Mouse (Mus musculus): ENCODE results near the gene Wscd1. TPM values are rescaled to one million over a fixed set of nuclear protein-coding genes. Genes with fewer than 3 reads are reported as not detected.

The Wscd1 gene
- polyA plus RNA-seq (2015; fragmentation: Nextera tagmentation; extraction: Ambion mirVana) = 2.9 and 3.0 TPM in 2 replicates

DNA sequence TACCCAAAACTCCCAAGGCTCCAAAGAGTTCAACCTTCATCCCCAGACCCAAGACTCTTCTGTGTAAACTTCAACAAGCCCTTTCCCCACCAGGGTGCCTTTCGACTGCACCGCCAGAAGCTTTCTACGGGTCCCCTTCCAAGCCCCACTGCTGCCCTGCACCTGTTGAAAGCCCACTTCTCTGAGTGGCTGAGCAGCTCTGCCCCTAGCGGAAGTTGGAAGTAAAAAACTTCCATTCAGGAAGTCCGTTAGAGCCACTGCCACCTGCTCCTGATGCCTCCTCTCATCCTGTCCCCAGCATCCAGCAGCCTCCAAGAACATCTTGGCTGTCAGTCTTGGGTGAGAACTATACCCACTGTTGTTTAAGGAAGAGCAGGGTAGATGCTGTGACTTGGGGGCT, at the start of gene Wscd1:
Gene Wscd1 (plus strand): TSS at position 250 of the 400 bp plus-strand sequence.
- no peaks in the 10 kb centered on the region for H3K4me1 ChIP-seq (ENCODE audit: control insufficient read depth, insufficient read depth, low read length)
- H3K4me3 ChIP-seq (ENCODE audit: low read length) = peak within 1 kb of the TSS; percentile 53
- H3K9ac ChIP-seq (ENCODE audit: low read depth, low read length) = peak within 1 kb of the TSS; percentile 57
- H3K36me3 ChIP-seq (ENCODE audit: control insufficient read depth, insufficient read depth, low read length) = no peaks in the 10 kb centered on the region
- no peak within 1 kb of the TSS for H3K27ac ChIP-seq (ENCODE audit: low read length)
- peaks cover 28% of the 10 kb centered on the region for H3K27me3 ChIP-seq (replicated peaks; ENCODE audit: control insufficient read depth, insufficient read depth, low read length)
- no peaks in the 10 kb centered on the region for H3K9me3 ChIP-seq (ENCODE audit: control insufficient read depth, low read length)
- no peak for ATAC-seq
- 12% methylated on average over 5 of the region's 5 CpGs for WGBS
- H3K4me2 ChIP-seq (ENCODE audit: low read depth, low read length) = peak within 1 kb of the TSS; percentile 92

DNA sequence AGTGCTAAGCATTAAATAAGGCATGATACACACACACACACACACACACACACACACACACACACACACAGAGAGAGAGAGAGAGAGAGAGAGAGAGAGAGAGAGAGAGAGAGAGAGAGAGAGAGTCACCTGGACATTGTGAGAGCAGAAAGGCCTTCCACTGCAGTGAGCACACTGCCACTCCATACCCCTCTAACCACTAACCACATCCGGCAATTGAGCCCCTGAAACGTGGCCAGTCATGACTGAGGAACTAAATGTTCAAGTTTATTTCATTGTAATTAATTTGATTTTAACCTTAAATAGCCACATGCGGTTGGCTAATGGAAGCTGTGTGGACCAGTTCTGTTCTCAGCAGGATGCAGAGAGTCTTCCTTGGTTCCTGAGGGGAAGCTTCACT, 21.7 kb upstream of the Wscd1 start:
- Histone ChIP-seq H3K27ac (ENCODE audit: low read length) (no peak overlapping the region), H3K4me2 (ENCODE audit: low read depth, low read length) (no peak overlapping the region), H3K4me3 (ENCODE audit: low read length) (no peak overlapping the region), H3K9ac (ENCODE audit: low read depth, low read length) (no peak overlapping the region), H3K9me3 (ENCODE audit: control insufficient read depth, low read length) (no peaks in the 10 kb centered on the region), H3K36me3 (ENCODE audit: control insufficient read depth, insufficient read depth, low read length) (no peaks in the 10 kb centered on the region), H3K4me1 (ENCODE audit: control insufficient read depth, insufficient read depth, low read length) (no peaks in the 10 kb centered on the region), H3K27me3 (replicated peaks; ENCODE audit: control insufficient read depth, insufficient read depth, low read length) (no peaks in the 10 kb centered on the region)
- 75% methylated on average over 3 of the region's 3 CpGs for WGBS
- ATAC-seq = no peak

DNA sequence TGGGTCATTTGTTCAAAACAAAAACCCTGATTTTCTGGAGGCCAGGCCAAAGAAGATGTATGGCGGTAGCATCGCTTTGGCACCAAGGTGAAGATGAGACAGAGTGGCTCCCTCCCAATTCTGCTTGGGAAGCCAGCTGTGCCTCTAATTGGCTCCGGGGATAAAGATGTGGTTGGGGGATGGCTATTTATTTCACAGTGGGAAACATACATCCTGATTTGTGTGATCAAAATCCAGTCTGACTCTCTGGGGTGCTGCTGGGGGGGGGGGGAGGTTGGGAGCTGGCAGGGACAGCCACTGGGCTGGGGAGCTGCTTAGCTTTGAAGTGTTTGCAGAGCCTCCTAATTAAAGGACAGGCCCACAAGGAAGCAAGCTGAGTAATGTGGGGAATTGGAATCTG, 20.4 kb upstream of the Wscd1 start:
- no peak overlapping the region for H3K9ac ChIP-seq (ENCODE audit: low read depth, low read length)
- H3K4me2 ChIP-seq (ENCODE audit: low read depth, low read length) = no peak overlapping the region
- no peak overlapping the region for H3K4me3 ChIP-seq (ENCODE audit: low read length)
- no peak for ATAC-seq
- H3K27me3 ChIP-seq (replicated peaks; ENCODE audit: control insufficient read depth, insufficient read depth, low read length) = no peaks in the 10 kb centered on the region
- H3K27ac ChIP-seq (ENCODE audit: low read length) = no peak overlapping the region
- 90% methylated on average over 3 of the region's 3 CpGs for WGBS
- H3K4me1 ChIP-seq (ENCODE audit: control insufficient read depth, insufficient read depth, low read length) = no peaks in the 10 kb centered on the region
- no peaks in the 10 kb centered on the region for H3K9me3 ChIP-seq (ENCODE audit: control insufficient read depth, low read length)
- no peaks in the 10 kb centered on the region for H3K36me3 ChIP-seq (ENCODE audit: control insufficient read depth, insufficient read depth, low read length)

DNA sequence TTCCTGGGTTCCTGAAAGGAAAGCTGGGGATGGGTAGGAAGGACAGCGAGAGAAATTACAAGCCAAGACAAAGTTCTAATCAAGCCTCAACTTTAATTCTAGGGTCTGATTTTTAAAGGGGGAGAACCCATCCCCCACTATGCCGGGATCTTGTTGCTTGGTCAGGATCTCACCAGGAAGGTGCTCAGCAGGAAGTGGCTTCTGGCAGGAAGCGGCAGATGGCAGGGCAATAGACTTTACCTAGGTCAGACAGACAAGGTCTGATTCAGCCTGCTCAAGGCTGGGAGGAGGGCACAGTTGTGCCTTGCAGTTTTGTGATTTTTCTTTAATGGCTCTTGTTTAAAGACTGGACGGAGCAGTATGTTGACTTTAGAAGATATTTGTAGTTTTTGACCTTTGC, 15.9 kb upstream of the Wscd1 start:
- H3K4me2 ChIP-seq (ENCODE audit: low read depth, low read length) = no peak overlapping the region
- H3K4me3 ChIP-seq (ENCODE audit: low read length) = no peak overlapping the region
- no peaks in the 10 kb centered on the region for H3K4me1 ChIP-seq (ENCODE audit: control insufficient read depth, insufficient read depth, low read length)
- 45% methylated on average over 4 of the region's 4 CpGs for WGBS
- ATAC-seq = no peak
- H3K36me3 ChIP-seq (ENCODE audit: control insufficient read depth, insufficient read depth, low read length) = no peaks in the 10 kb centered on the region
- H3K9me3 ChIP-seq (ENCODE audit: control insufficient read depth, low read length) = no peaks in the 10 kb centered on the region
- H3K27me3 ChIP-seq (replicated peaks; ENCODE audit: control insufficient read depth, insufficient read depth, low read length) = no peaks in the 10 kb centered on the region
- no peak overlapping the region for H3K27ac ChIP-seq (ENCODE audit: low read length)
- no peak overlapping the region for H3K9ac ChIP-seq (ENCODE audit: low read depth, low read length)

DNA sequence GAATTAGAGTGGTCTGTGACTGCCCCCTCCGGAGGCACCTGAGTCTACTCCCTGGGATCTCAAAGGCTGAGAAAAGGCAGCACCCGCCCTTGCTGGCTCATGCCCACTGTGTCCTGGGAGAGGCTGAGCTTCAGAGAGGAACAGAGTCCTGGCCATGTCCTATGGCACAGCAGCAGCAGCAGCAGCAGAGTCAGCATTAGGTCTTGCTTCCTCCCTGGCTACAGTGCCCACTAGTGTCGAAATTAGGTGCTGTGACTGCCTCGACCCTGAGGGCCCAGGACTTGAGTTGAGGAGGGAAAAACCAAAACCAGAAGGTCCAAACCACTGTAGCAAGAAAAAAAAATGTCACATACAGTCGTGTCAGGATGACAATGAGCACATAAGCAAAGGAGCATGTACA, 12.6 kb upstream of the Wscd1 start:
- WGBS = 30% methylated on average over 5 of the region's 5 CpGs
- no peaks in the 10 kb centered on the region for H3K36me3 ChIP-seq (ENCODE audit: control insufficient read depth, insufficient read depth, low read length)
- no peak overlapping the region for H3K27ac ChIP-seq (ENCODE audit: low read length)
- H3K4me1 ChIP-seq (ENCODE audit: control insufficient read depth, insufficient read depth, low read length) = no peaks in the 10 kb centered on the region
- no peak overlapping the region for H3K9ac ChIP-seq (ENCODE audit: low read depth, low read length)
- H3K27me3 ChIP-seq (replicated peaks; ENCODE audit: control insufficient read depth, insufficient read depth, low read length) = no peaks in the 10 kb centered on the region
- no peak overlapping the region for H3K4me2 ChIP-seq (ENCODE audit: low read depth, low read length)
- H3K9me3 ChIP-seq (ENCODE audit: control insufficient read depth, low read length) = no peaks in the 10 kb centered on the region
- ATAC-seq = no peak
- no peak overlapping the region for H3K4me3 ChIP-seq (ENCODE audit: low read length)

DNA sequence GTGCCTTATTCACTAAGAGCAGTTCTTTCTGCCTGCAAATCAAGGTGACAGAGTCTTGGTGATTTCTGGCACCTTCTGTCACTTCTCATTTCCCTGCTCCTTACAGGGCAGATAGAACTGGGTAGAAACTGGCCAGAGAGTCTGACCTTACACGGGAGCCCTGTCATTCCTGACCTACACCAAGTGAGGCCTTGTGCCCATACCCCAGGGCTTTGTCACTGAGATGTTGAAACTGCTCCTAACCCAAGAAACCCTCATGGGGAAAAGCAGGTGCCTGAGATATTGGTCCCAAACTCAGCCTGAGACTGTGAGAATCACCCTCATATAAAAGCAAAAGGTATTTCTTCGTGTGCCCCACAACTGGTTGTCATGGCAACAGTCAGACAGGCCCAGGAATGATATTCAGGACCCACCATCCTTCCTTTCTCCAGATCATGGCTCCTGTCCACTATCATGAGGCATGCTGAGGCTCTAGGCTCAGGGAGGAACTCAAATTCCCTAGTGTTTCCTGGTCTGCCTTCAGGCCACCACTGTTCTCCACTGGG, 11.1 kb upstream of the Wscd1 start:
- WGBS = 50% methylated on average over 2 of the region's 2 CpGs
- Histone ChIP-seq H3K4me2 (ENCODE audit: low read depth, low read length) (no peak overlapping the region), H3K9ac (ENCODE audit: low read depth, low read length) (no peak overlapping the region), H3K4me1 (ENCODE audit: control insufficient read depth, insufficient read depth, low read length) (no peaks in the 10 kb centered on the region), H3K4me3 (ENCODE audit: low read length) (no peak overlapping the region), H3K27me3 (replicated peaks; ENCODE audit: control insufficient read depth, insufficient read depth, low read length) (no peaks in the 10 kb centered on the region), H3K36me3 (ENCODE audit: control insufficient read depth, insufficient read depth, low read length) (no peaks in the 10 kb centered on the region), H3K9me3 (ENCODE audit: control insufficient read depth, low read length) (no peaks in the 10 kb centered on the region), H3K27ac (ENCODE audit: low read length) (no peak overlapping the region)
- ATAC-seq = no peak

DNA sequence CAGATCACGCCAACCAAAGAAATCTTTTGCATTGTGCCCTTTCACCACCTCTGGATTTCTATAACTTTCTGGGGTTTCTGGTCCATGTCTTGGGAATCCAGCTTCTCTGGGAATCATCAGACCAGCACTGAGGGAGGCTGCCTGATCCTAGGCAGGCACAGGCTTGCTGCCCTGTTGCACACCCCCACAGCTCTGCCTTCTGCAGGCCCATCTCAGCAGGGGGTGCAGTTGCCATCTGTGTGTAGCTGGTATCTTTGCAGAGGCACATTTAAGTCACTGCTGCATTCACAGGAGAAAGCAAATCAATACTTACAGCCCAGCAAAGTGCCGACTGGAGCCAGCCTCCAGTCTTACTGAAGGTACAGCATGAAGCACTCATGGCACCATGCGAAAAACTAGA, 3.8 kb upstream of the Wscd1 start:
- H3K4me1 ChIP-seq (ENCODE audit: control insufficient read depth, insufficient read depth, low read length) = no peaks in the 10 kb centered on the region
- H3K4me2 ChIP-seq (ENCODE audit: low read depth, low read length) = no peak overlapping the region
- WGBS = 76% methylated on average over 3 of the region's 3 CpGs
- ATAC-seq = no peak
- no peak overlapping the region for H3K27ac ChIP-seq (ENCODE audit: low read length)
- H3K9me3 ChIP-seq (ENCODE audit: control insufficient read depth, low read length) = no peaks in the 10 kb centered on the region
- no peaks in the 10 kb centered on the region for H3K36me3 ChIP-seq (ENCODE audit: control insufficient read depth, insufficient read depth, low read length)
- H3K9ac ChIP-seq (ENCODE audit: low read depth, low read length) = no peak overlapping the region
- H3K4me3 ChIP-seq (ENCODE audit: low read length) = no peak overlapping the region
- peaks cover 8% of the 10 kb centered on the region for H3K27me3 ChIP-seq (replicated peaks; ENCODE audit: control insufficient read depth, insufficient read depth, low read length)

DNA sequence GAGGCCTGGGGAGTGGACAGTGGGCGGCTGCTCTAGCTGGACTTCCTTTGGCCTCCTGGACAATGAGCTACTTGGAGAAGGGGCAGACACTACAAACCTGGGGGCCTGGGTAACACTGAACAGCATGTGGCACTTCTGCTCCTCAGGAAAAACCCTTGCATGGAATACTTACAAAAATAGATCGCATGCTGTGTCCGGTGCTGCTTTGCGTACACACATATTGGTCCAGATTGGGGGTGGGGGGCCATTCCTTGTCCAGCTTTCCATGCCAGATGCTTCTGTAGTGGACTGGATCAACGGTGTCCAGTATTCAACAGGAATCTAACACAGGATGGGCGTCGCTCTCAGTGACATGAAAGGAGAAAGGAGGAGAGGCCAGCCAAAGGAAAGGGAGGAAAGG, 2.0 kb upstream of the Wscd1 start:
- no peak for ATAC-seq
- Histone ChIP-seq H3K4me3 (ENCODE audit: low read length) (no peak overlapping the region), H3K27ac (ENCODE audit: low read length) (no peak overlapping the region), H3K4me2 (ENCODE audit: low read depth, low read length) (no peak overlapping the region), H3K9me3 (ENCODE audit: control insufficient read depth, low read length) (no peaks in the 10 kb centered on the region), H3K9ac (ENCODE audit: low read depth, low read length) (no peak overlapping the region), H3K4me1 (ENCODE audit: control insufficient read depth, insufficient read depth, low read length) (no peaks in the 10 kb centered on the region), H3K36me3 (ENCODE audit: control insufficient read depth, insufficient read depth, low read length) (no peaks in the 10 kb centered on the region), H3K27me3 (replicated peaks; ENCODE audit: control insufficient read depth, insufficient read depth, low read length) (peaks cover 27% of the 10 kb centered on the region)
- WGBS = 72% methylated on average over 7 of the region's 7 CpGs

DNA sequence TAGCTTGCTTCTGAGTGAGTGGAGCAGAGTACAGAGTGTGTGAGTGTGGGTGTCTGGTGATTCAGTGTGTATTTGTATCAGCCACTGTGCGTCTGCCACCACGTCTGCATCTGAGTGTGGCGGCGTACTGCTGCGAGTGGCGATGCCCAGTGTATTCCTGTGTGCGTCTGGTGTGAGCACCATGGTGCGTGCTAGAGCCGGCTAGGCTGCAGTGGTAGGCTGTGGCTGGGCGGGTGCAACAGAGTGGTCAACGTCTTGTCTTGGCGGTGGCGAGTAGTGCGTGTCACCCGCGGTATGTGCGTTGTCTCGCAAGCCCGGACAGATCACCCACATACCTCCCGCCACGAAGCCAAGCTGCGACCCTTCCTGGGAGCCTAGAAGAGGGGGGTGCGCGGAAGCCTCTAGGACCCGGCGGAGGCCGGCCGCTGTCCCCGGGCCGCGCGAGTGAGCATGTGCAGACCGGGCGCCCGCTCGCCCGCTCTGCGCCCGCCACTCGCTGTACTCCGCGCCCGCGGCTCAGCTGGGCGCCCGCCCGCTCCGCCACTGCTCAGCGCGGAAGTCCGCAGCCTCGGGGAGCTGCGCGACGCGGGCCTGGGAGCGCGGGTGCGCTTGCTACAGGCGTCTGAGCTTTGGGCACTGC, 934 bp downstream of the Wscd1 start:
- Histone ChIP-seq H3K36me3 (ENCODE audit: control insufficient read depth, insufficient read depth, low read length) (no peaks in the 10 kb centered on the region), H3K27ac (ENCODE audit: low read length) (no peak overlapping the region), H3K9ac (ENCODE audit: low read depth, low read length) (peak overlapping the region; percentile 57), H3K4me1 (ENCODE audit: control insufficient read depth, insufficient read depth, low read length) (no peaks in the 10 kb centered on the region), H3K4me3 (ENCODE audit: low read length) (peak overlapping the region; percentile 53), H3K4me2 (ENCODE audit: low read depth, low read length) (peak overlapping the region; percentile 92), H3K27me3 (replicated peaks; ENCODE audit: control insufficient read depth, insufficient read depth, low read length) (peaks cover 28% of the 10 kb centered on the region), H3K9me3 (ENCODE audit: control insufficient read depth, low read length) (no peaks in the 10 kb centered on the region)
- WGBS = 2% methylated on average over 60 of the region's 60 CpGs
- ATAC-seq = peak; percentile 79

DNA sequence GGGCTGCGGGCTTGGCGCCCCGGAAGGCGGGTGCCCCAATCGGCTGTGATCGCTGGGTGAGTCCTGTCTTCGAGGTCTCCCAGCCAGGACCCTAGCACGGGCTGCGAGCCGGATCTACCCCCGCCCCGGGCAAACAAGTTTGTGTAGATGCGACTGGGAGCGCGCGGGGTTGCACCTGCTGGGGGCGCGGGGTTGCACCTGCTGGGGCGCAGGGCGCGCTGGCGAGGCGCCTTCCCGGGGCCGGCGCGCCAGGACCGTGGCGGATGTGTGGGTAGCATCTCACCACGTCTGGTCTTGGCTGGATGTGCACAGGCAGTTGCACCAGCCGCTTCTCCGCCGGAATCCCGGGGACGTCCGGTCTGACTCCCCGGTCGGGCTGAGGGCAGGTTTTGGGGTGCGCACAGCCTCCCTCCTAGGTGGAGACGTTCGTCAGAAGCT, 1.5 kb downstream of the Wscd1 start:
- WGBS = under 1% methylated on average over 41 of the region's 41 CpGs
- Histone ChIP-seq H3K4me1 (ENCODE audit: control insufficient read depth, insufficient read depth, low read length) (no peaks in the 10 kb centered on the region), H3K27ac (ENCODE audit: low read length) (no peak overlapping the region), H3K4me2 (ENCODE audit: low read depth, low read length) (peak overlapping the region; percentile 92), H3K4me3 (ENCODE audit: low read length) (peak overlapping the region; percentile 53), H3K36me3 (ENCODE audit: control insufficient read depth, insufficient read depth, low read length) (no peaks in the 10 kb centered on the region), H3K9ac (ENCODE audit: low read depth, low read length) (peak overlapping the region; percentile 57), H3K27me3 (replicated peaks; ENCODE audit: control insufficient read depth, insufficient read depth, low read length) (peaks cover 28% of the 10 kb centered on the region), H3K9me3 (ENCODE audit: control insufficient read depth, low read length) (no peaks in the 10 kb centered on the region)
- ATAC-seq = 0 out of 2 replicates have a peak, but pooled peaks have one; percentile 28

All from intestine, embryonic 16.5 days (tissue).